Mouse (Mus musculus) forelimb bud, embryonic 11.5 days (tissue): ENCODE results near the gene Tmem222.

ENCODE experiments used
- DNase-seq: peaks from one replicate; pipeline ENCODE4 v3.0.0-alpha.2; 2012; ENCODE audit warnings: low read depth, low spot score

Tmem222 gene

GRCm38 (mm10) chr4:133277104-133278026 is at the start of gene Tmem222:
Gene Tmem222 (minus strand): TSS chr4:133277792.
- peak; percentile 96 for DNase-seq

- DNase-seq = no peak
These were observed 42.1 kb upstream of the Tmem222 start for GRCm38 (mm10) chr4:133319667-133320066.

GRCm38 (mm10) chr4:133315991-133316390 is 38.4 kb upstream of the Tmem222 start:
- DNase-seq = no peak

- DNase-seq = no peak
These were observed 37.3 kb upstream of the Tmem222 start for GRCm38 (mm10) chr4:133314896-133315295.

GRCm38 (mm10) chr4:133309948-133310347 is 32.4 kb upstream of the Tmem222 start:
- DNase-seq = peak; percentile 76

- peak; percentile 69 for DNase-seq
These were observed 29.7 kb upstream of the Tmem222 start for GRCm38 (mm10) chr4:133307331-133307730.

- no peak for DNase-seq
These were observed 28.2 kb upstream of the Tmem222 start for GRCm38 (mm10) chr4:133305825-133306224.

- DNase-seq = no peak
These were observed 27.2 kb upstream of the Tmem222 start for GRCm38 (mm10) chr4:133304770-133305169.

- DNase-seq = no peak
These were observed 25.1 kb upstream of the Tmem222 start for GRCm38 (mm10) chr4:133302668-133303067.

GRCm38 (mm10) chr4:133301802-133302201 is 24.2 kb upstream of the Tmem222 start:
- DNase-seq = peak; percentile 64

- DNase-seq = no peak
These were observed 22.8 kb upstream of the Tmem222 start for GRCm38 (mm10) chr4:133300421-133300820.

GRCm38 (mm10) chr4:133299701-133300100 is 22.1 kb upstream of the Tmem222 start:
- DNase-seq = no peak

- no peak for DNase-seq
These were observed 21.1 kb upstream of the Tmem222 start for GRCm38 (mm10) chr4:133298516-133299365.

GRCm38 (mm10) chr4:133297801-133298238 is 20.2 kb upstream of the Tmem222 start:
- peak; percentile 68 for DNase-seq

- DNase-seq = no peak
These were observed 19.8 kb upstream of the Tmem222 start for GRCm38 (mm10) chr4:133297360-133297759.

GRCm38 (mm10) chr4:133294084-133294483 is 16.5 kb upstream of the Tmem222 start:
- no peak for DNase-seq

- DNase-seq = peak; percentile 26
These were observed 15.6 kb upstream of the Tmem222 start for GRCm38 (mm10) chr4:133292901-133293843.

GRCm38 (mm10) chr4:133292405-133292804 is 14.8 kb upstream of the Tmem222 start:
- no peak for DNase-seq

GRCm38 (mm10) chr4:133291255-133291654 is 13.7 kb upstream of the Tmem222 start:
- no peak for DNase-seq

- DNase-seq = no peak
These were observed 9.0 kb upstream of the Tmem222 start for GRCm38 (mm10) chr4:133286476-133287077.

- DNase-seq = no peak
These were observed 8.4 kb upstream of the Tmem222 start for GRCm38 (mm10) chr4:133285950-133286349.
